Mouse (Mus musculus): ENCODE data around the gene Zfyve9. TPM values are rescaled to one million over a fixed set of nuclear protein-coding genes. Genes with fewer than 3 reads are reported as not detected.

Gene Zfyve9
- polyA plus RNA-seq, 1 experiment from 2014 or later, result 6.6 TPM

DNA sequence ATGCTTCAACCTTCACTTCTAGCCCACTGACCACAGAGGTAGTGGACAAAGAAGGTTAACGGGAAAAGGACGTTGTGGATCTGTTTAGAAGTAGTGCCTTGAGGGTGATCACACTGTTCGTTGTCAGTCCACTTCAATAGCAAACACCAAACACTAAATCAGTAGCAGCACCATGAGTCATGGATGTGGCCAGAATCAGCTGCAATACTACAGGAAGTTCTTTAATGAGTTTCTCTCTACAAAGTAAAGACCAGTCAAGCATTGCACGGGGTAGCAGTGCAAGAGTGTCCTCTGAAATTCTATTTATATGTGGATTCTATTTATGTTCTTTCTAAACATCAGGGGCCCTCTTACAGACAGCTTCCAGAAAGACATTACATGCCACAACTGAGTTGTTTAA, 182.3 kb downstream of the Zfyve9 start:
- WGBS, result 86% methylated on average over 4 of the region's 4 CpGs
- no peak overlapping the region for H3K9ac ChIP-seq
- H3K27me3 ChIP-seq, result no peaks in the 10 kb centered on the region
- H3K36me3 ChIP-seq, result peaks cover 33% of the 10 kb centered on the region
- no peaks in the 10 kb centered on the region for H3K4me1 ChIP-seq
- no peak overlapping the region for H3K4me3 ChIP-seq
- no peak overlapping the region for H3K4me2 ChIP-seq (replicated peaks)
- H3K27ac ChIP-seq, result no peak overlapping the region
- no peaks in the 10 kb centered on the region for H3K9me3 ChIP-seq
- no peak for ATAC-seq (ENCODE audit: insufficient number of reproducible peaks, insufficient read depth, low FRiP score, low TSS enrichment)

DNA sequence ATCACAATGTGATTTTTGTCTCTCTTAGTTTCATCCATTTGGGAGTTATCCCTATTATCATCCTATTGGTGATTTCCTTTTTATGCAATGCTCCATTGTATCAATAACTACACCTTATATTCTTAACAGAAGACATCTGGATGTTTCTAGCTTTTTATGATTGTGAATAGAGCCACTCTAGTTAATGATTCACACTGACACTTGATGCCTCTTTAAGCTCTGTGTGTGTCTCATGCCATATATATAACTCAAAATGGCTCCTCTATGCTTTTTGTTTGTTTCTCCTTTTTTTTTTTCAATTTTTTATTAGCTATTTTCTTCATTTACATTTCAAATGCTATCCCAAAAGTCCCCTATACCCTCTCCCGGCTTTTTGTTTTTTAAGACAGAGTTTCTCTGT, 184.8 kb downstream of the Zfyve9 start:
- no peak for ATAC-seq (ENCODE audit: insufficient number of reproducible peaks, insufficient read depth, low FRiP score, low TSS enrichment)
- Histone ChIP-seq H3K9me3 (no peaks in the 10 kb centered on the region), H3K4me2 (replicated peaks) (no peak overlapping the region), H3K4me3 (no peak overlapping the region), H3K9ac (no peak overlapping the region), H3K36me3 (peaks cover 25% of the 10 kb centered on the region; the same call in 1 of the 2 replicates), H3K27me3 (no peaks in the 10 kb centered on the region), H3K4me1 (no peaks in the 10 kb centered on the region), H3K27ac (no peak overlapping the region)
- 83% methylated on average over 1 of the region's 1 CpGs for WGBS

DNA sequence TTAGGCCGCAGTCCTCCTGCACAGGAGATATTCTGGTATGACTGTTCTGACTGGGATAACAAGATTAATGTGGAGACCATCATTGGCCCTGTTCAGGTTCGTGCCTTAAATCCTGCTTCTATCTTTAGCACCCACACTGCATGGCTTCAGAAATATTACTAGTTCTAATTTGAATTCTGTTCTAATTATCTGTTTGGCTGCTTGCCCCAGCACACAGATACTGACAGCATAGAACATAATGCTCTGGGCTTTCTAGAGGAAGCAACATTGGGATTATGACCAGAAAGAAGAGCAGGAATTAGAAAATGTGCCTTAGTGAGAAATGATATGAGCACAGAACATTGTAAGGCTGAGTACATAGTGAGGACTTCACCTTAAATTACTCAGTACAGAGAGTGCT, 187.2 kb downstream of the Zfyve9 start:
- Histone ChIP-seq H3K36me3 (peaks cover 16% of the 10 kb centered on the region; the same call in 1 of the 2 replicates), H3K27ac (no peak overlapping the region), H3K4me2 (replicated peaks) (no peak overlapping the region), H3K4me1 (no peaks in the 10 kb centered on the region), H3K9ac (no peak overlapping the region), H3K9me3 (no peaks in the 10 kb centered on the region), H3K27me3 (no peaks in the 10 kb centered on the region), H3K4me3 (no peak overlapping the region)
- no peak for ATAC-seq (ENCODE audit: insufficient number of reproducible peaks, insufficient read depth, low FRiP score, low TSS enrichment)
- 90% methylated on average over 2 of the region's 2 CpGs for WGBS

Other genes starting within 250 kb of the Zfyve9 start
- 101 and 106 TPM in 2 replicates for gene Prpf38a, start 201.5 kb downstream of the Zfyve9 start, polyA plus RNA-seq (2016; fragmentation: Nextera tagmentation; extraction: Ambion mirVana)
- 14.2 and 17.0 TPM in 2 replicates for gene Orc1, start 201.4 kb downstream of the Zfyve9 start, polyA plus RNA-seq (2016; fragmentation: Nextera tagmentation; extraction: Ambion mirVana)
- 30.2 and 34.4 TPM in 2 replicates for gene Cc2d1b, start 160.9 kb downstream of the Zfyve9 start, polyA plus RNA-seq (2016; fragmentation: Nextera tagmentation; extraction: Ambion mirVana)
- 2.5 and 3.0 TPM in 2 replicates for gene 3110021N24Rik, start 61.1 kb downstream of the Zfyve9 start, polyA plus RNA-seq (2016; fragmentation: Nextera tagmentation; extraction: Ambion mirVana)
- gene Btf3l4, start 52.8 kb upstream of the Zfyve9 start, polyA plus RNA-seq (2016; fragmentation: Nextera tagmentation; extraction: Ambion mirVana), result 208 and 229 TPM in 2 replicates
- gene Txndc12, start 53.8 kb upstream of the Zfyve9 start, polyA plus RNA-seq (2016; fragmentation: Nextera tagmentation; extraction: Ambion mirVana), result 114 and 118 TPM in 2 replicates
- 49.7 and 52.3 TPM in 2 replicates for gene Kti12, start 67.0 kb upstream of the Zfyve9 start, polyA plus RNA-seq (2016; fragmentation: Nextera tagmentation; extraction: Ambion mirVana)
- 1.9 and 2.5 TPM in 2 replicates for gene A730015C16Rik, start 67.8 kb upstream of the Zfyve9 start, polyA plus RNA-seq (2016; fragmentation: Nextera tagmentation; extraction: Ambion mirVana)
- 25.8 TPM in 2 replicates for gene Rab3b, start 98.3 kb upstream of the Zfyve9 start, polyA plus RNA-seq (2016; fragmentation: Nextera tagmentation; extraction: Ambion mirVana)
- gene Nrd1, start 219.9 kb upstream of the Zfyve9 start, polyA plus RNA-seq (2016; fragmentation: Nextera tagmentation; extraction: Ambion mirVana), result 96.2 and 98.5 TPM in 2 replicates